Mouse (Mus musculus) lung, postnatal 0 days (tissue): ENCODE results near the gene Otoa.

Experiments
- CTCF ChIP-seq: IDR thresholded peaks from 2 replicates; pipeline ENCODE4 v1.5.1; 2016; ENCODE audit warnings: antibody characterized with exemption, mild to moderate bottlenecking
- EP300 ChIP-seq: IDR thresholded peaks from 2 replicates; pipeline ENCODE4 v1.6.1; 2016; ENCODE audit warnings: antibody characterized with exemption, mild to moderate bottlenecking, control low read depth

GRCm38 (mm10) chr7:121081350-121081749, at the start of gene Otoa:
- no peak for TF ChIP-seq CTCF
- TF ChIP-seq EP300: no peak
